Mouse (Mus musculus): ENCODE results near the gene Fmod. TPM values are rescaled to one million over a fixed set of nuclear protein-coding genes. Genes with fewer than 3 reads are reported as not detected.

Fmod gene
- polyA plus RNA-seq, 1 experiment from 2014 or later = 7.0 TPM

DNA sequence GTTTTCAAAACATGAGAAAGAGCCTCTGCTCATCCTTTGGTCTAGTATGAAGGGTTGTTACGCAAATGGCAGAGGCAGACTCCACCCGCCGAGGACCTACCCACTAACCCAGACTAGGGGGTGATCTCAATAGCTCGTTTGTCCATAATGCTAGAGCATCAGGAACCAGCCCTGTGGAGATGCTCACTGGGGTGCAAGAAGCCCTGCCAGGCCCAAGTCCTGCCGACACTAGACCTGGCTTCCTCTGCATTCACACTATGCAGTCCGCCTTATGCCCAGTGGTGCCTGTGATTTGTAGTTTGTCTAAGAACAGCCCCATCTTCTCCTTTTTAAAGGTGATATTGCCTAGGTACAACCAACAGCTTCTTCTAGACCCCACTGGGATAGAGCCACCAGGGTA, 10.4 kb downstream of the Fmod start:
- H3K4me3 ChIP-seq (ENCODE audit: low read depth, low read length) = no peak overlapping the region
- 82% methylated on average over 6 of the region's 6 CpGs for WGBS
- H3K27me3 ChIP-seq (ENCODE audit: control insufficient read depth, insufficient read depth, low read length) = 0 out of 2 replicates have a peak, but pooled peaks cover 2% of the 10 kb centered on the region
- no peak overlapping the region for H3K27ac ChIP-seq (ENCODE audit: low read depth, low read length)
- no peaks in the 10 kb centered on the region for H3K36me3 ChIP-seq (ENCODE audit: control insufficient read depth, insufficient read depth, low read length)
- H3K9me3 ChIP-seq (ENCODE audit: control insufficient read depth, low read length) = no peaks in the 10 kb centered on the region
- no peak overlapping the region for H3K4me2 ChIP-seq (replicated peaks; ENCODE audit: low read depth, low read length)
- H3K4me1 ChIP-seq (replicated peaks; ENCODE audit: control insufficient read depth, insufficient read depth, low read length) = no peaks in the 10 kb centered on the region
- DNase-seq (ENCODE audit: low spot score) (no peak), ATAC-seq (ENCODE audit: low FRiP score) (no peak)
- H3K9ac ChIP-seq (ENCODE audit: low read depth, low read length) = no peak overlapping the region

DNA sequence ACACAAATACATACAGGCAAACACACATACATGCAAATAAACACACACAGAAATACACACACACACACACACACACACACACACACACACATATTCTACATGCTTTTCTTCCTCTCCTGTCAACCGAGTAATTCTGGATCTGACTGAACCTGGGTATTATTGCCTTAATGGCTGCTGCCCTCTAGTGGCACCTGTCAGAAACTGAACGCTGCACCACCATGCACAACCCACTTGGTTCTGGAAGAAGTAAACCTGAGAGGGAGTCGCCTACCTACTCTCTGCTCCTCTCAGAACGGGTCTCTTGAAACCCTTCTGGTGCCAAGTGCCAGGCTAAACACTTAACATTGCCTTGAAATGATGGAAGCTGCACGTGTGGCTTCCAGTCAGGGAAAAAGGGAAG, 11.7 kb downstream of the Fmod start:
- Histone ChIP-seq H3K4me2 (replicated peaks; ENCODE audit: low read depth, low read length) (no peak overlapping the region), H3K36me3 (ENCODE audit: control insufficient read depth, insufficient read depth, low read length) (no peaks in the 10 kb centered on the region), H3K4me1 (replicated peaks; ENCODE audit: control insufficient read depth, insufficient read depth, low read length) (no peaks in the 10 kb centered on the region), H3K9ac (ENCODE audit: low read depth, low read length) (no peak overlapping the region), H3K4me3 (ENCODE audit: low read depth, low read length) (no peak overlapping the region), H3K27ac (ENCODE audit: low read depth, low read length) (no peak overlapping the region), H3K9me3 (ENCODE audit: control insufficient read depth, low read length) (no peaks in the 10 kb centered on the region), H3K27me3 (ENCODE audit: control insufficient read depth, insufficient read depth, low read length) (0 out of 2 replicates have a peak, but pooled peaks cover 2% of the 10 kb centered on the region)
- 7% methylated on average over 5 of the region's 5 CpGs for WGBS
- DNase-seq (ENCODE audit: low spot score) (peak; percentile 87), ATAC-seq (ENCODE audit: low FRiP score) (peak; percentile 37; the same call in 1 of the 2 replicates)

DNA sequence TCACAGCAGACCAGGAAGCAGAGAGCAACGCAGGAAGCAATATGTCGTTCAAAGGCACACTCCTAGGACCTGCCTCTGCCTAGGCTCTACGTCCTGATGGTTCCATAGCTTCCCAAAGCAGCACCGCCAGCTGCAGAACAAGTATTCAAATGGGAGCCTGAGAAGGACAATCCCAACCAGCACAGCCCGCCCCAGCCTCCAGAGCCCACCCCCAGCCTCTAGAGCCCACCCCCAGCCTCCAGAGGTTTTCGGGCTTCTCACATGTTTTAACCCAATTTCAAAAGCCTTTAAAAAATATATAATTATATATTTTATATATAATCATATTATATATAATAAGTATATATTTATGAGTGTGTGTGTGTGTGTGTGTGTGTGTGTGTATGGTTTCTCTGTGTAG, 12.5 kb downstream of the Fmod start:
- H3K27ac ChIP-seq (ENCODE audit: low read depth, low read length) = no peak overlapping the region
- H3K9me3 ChIP-seq (ENCODE audit: control insufficient read depth, low read length) = no peaks in the 10 kb centered on the region
- H3K4me2 ChIP-seq (replicated peaks; ENCODE audit: low read depth, low read length) = no peak overlapping the region
- 73% methylated on average over 6 of the region's 6 CpGs for WGBS
- DNase-seq (ENCODE audit: low spot score) = no peak
- no peaks in the 10 kb centered on the region for H3K4me1 ChIP-seq (replicated peaks; ENCODE audit: control insufficient read depth, insufficient read depth, low read length)
- ATAC-seq (ENCODE audit: low FRiP score) = no peak
- no peak overlapping the region for H3K4me3 ChIP-seq (ENCODE audit: low read depth, low read length)
- no peak overlapping the region for H3K9ac ChIP-seq (ENCODE audit: low read depth, low read length)
- H3K27me3 ChIP-seq (ENCODE audit: control insufficient read depth, insufficient read depth, low read length) = 0 out of 2 replicates have a peak, but pooled peaks cover 2% of the 10 kb centered on the region
- H3K36me3 ChIP-seq (ENCODE audit: control insufficient read depth, insufficient read depth, low read length) = no peaks in the 10 kb centered on the region

DNA sequence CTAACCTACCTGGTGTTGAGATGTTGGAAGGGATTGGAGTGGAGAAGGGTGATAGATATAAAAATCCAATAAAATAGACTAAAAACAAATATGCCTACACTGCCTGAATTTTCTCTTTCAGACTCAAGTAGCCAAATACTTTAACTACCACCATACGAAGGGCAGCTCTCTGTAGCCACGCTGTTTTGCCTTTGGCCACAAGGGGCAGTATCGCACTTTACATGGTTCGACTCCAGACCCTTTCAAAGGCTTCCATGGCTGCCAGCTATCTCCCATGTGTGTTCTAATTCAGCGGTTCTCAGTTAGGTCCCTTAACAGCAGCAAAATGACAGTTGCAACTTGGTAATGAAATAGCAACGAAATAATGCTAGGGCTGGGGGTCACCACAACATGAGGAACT, 16.2 kb downstream of the Fmod start:
- no peak overlapping the region for H3K4me2 ChIP-seq (replicated peaks; ENCODE audit: low read depth, low read length)
- ATAC-seq (ENCODE audit: low FRiP score) = peak; percentile 54; the same call in 1 of the 2 replicates
- no peaks in the 10 kb centered on the region for H3K4me1 ChIP-seq (replicated peaks; ENCODE audit: control insufficient read depth, insufficient read depth, low read length)
- WGBS = 6% methylated on average over 6 of the region's 6 CpGs
- H3K9ac ChIP-seq (ENCODE audit: low read depth, low read length) = no peak overlapping the region
- H3K27ac ChIP-seq (ENCODE audit: low read depth, low read length) = no peak overlapping the region
- no peaks in the 10 kb centered on the region for H3K36me3 ChIP-seq (ENCODE audit: control insufficient read depth, insufficient read depth, low read length)
- H3K4me3 ChIP-seq (ENCODE audit: low read depth, low read length) = no peak overlapping the region
- DNase-seq (ENCODE audit: low spot score) = peak; percentile 89
- no peaks in the 10 kb centered on the region for H3K9me3 ChIP-seq (ENCODE audit: control insufficient read depth, low read length)
- H3K27me3 ChIP-seq (ENCODE audit: control insufficient read depth, insufficient read depth, low read length) = no peaks in the 10 kb centered on the region

DNA sequence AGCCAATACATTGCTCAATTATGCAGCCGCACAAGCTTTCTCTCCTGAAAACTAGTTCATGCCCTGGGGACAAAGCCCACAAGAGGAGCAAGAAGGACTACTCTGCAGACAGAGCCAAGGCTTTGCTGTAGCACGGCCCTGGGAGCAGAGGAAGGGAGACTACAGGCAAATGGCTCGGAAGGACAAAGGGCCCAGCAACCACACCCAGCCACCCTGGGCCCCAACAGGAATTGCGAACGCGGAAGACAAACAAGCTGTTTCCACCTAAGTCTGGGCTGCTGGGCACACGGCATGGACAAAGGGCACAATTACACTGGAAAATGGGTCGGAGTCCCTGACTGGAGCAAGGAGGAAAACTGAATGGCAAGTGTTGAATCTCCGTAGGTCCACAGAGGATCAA, 18.0 kb downstream of the Fmod start:
- Histone ChIP-seq H3K4me1 (replicated peaks; ENCODE audit: control insufficient read depth, insufficient read depth, low read length) (no peaks in the 10 kb centered on the region; the same call in 1 of the 2 replicates), H3K36me3 (ENCODE audit: control insufficient read depth, insufficient read depth, low read length) (no peaks in the 10 kb centered on the region), H3K9me3 (ENCODE audit: control insufficient read depth, low read length) (no peaks in the 10 kb centered on the region), H3K4me3 (ENCODE audit: low read depth, low read length) (no peak overlapping the region), H3K27me3 (ENCODE audit: control insufficient read depth, insufficient read depth, low read length) (no peaks in the 10 kb centered on the region), H3K9ac (ENCODE audit: low read depth, low read length) (no peak overlapping the region), H3K27ac (ENCODE audit: low read depth, low read length) (no peak overlapping the region), H3K4me2 (replicated peaks; ENCODE audit: low read depth, low read length) (no peak overlapping the region)
- ATAC-seq (ENCODE audit: low FRiP score) (no peak), DNase-seq (ENCODE audit: low spot score) (no peak)
- WGBS = 75% methylated on average over 9 of the region's 9 CpGs

DNA sequence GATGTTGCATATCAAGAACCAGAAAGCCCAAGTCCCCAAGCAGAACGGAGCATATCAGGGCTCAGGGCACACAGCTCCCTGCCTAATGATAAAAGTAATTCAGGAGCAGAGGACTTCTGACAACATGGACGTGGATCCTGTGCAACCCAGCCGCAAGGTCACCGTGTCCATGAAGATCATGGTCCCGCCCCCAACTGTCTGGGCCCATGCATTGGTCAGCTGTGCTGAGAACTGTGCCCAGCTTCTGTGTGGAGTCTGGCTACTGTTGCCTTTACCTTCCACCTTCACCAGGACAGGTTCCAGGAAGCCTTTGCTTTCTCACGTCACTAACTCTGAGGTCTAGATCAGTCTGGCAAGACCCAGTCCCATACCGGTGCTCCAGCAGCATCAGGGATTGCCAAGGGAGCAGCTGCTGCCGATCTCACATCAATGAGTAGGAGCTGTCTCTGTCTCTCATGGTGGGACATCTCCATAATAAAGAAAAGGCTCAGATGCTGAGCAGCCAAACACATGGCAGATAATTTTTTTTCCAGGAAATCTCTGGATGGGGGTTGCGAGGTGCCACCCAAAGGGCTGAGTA, 18.7 kb downstream of the Fmod start:
- WGBS = 83% methylated on average over 9 of the region's 9 CpGs
- H3K4me2 ChIP-seq (replicated peaks; ENCODE audit: low read depth, low read length) = no peak overlapping the region
- ATAC-seq (ENCODE audit: low FRiP score) = no peak

DNA sequence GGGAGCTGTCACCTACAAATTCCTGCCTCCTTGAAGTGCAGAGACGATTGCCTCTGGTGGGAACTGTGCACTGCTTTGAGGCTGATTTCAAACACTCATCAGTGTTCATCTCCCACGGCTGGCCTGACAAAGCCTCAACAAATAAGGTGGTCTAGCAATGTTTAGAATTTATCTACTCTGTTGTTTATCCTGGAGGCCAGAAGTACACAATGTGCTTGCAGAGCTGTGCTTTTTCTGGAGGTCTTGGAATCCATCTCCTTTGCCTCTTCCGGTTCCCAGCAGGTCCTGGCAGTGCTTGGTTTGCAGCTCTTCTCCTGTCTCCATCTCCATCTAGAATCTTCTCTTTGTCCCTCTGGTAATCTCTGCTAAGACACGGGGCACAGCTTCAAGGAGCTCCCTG, 19.2 kb downstream of the Fmod start:
- H3K4me2 ChIP-seq (replicated peaks; ENCODE audit: low read depth, low read length) = no peak overlapping the region
- WGBS = 74% methylated on average over 4 of the region's 4 CpGs
- no peak for ATAC-seq (ENCODE audit: low FRiP score)
- no peak overlapping the region for H3K9ac ChIP-seq (ENCODE audit: low read depth, low read length)
- no peak overlapping the region for H3K27ac ChIP-seq (ENCODE audit: low read depth, low read length)
- H3K36me3 ChIP-seq (ENCODE audit: control insufficient read depth, insufficient read depth, low read length) = no peaks in the 10 kb centered on the region
- H3K27me3 ChIP-seq (ENCODE audit: control insufficient read depth, insufficient read depth, low read length) = no peaks in the 10 kb centered on the region
- H3K4me3 ChIP-seq (ENCODE audit: low read depth, low read length) = no peak overlapping the region
- no peaks in the 10 kb centered on the region for H3K9me3 ChIP-seq (ENCODE audit: control insufficient read depth, low read length)
- DNase-seq (ENCODE audit: low spot score) = no peak
- H3K4me1 ChIP-seq (replicated peaks; ENCODE audit: control insufficient read depth, insufficient read depth, low read length) = peaks cover 2% of the 10 kb centered on the region

More for the DNA sequence above, 18.7 kb downstream of the Fmod start:
- Histone ChIP-seq H3K27ac (ENCODE audit: low read depth, low read length) (no peak overlapping the region), H3K9me3 (ENCODE audit: control insufficient read depth, low read length) (no peaks in the 10 kb centered on the region), H3K27me3 (ENCODE audit: control insufficient read depth, insufficient read depth, low read length) (no peaks in the 10 kb centered on the region), H3K4me1 (replicated peaks; ENCODE audit: control insufficient read depth, insufficient read depth, low read length) (no peaks in the 10 kb centered on the region; the same call in 1 of the 2 replicates), H3K36me3 (ENCODE audit: control insufficient read depth, insufficient read depth, low read length) (no peaks in the 10 kb centered on the region), H3K4me3 (ENCODE audit: low read depth, low read length) (no peak overlapping the region), H3K9ac (ENCODE audit: low read depth, low read length) (no peak overlapping the region)
- DNase-seq (ENCODE audit: low spot score) = no peak

DNA sequence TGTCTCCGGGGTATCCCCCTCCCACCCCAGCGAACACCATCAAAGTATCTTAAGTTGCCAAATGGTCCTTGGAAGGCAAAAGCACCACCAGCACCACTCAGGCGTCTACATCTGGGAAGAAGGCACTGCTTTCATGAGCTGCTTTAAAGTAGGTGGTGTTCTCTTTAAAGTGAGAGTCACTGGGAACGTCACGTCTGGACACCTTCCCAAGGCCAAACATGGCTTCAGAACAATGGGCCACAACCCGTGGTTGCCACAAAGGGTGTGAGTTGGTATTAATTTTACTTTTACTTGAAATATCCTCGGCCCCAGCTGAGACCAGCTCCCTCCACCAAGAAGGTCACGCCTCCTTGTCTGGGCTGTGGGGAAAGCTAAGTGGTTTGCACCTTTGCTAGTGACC, 20.7 kb downstream of the Fmod start:
- no peak overlapping the region for H3K27ac ChIP-seq (ENCODE audit: low read depth, low read length)
- WGBS = 82% methylated on average over 8 of the region's 8 CpGs
- DNase-seq (ENCODE audit: low spot score) (no peak), ATAC-seq (ENCODE audit: low FRiP score) (no peak)
- no peaks in the 10 kb centered on the region for H3K9me3 ChIP-seq (ENCODE audit: control insufficient read depth, low read length)
- H3K4me2 ChIP-seq (replicated peaks; ENCODE audit: low read depth, low read length) = no peak overlapping the region
- H3K27me3 ChIP-seq (ENCODE audit: control insufficient read depth, insufficient read depth, low read length) = no peaks in the 10 kb centered on the region
- H3K36me3 ChIP-seq (ENCODE audit: control insufficient read depth, insufficient read depth, low read length) = no peaks in the 10 kb centered on the region
- H3K9ac ChIP-seq (ENCODE audit: low read depth, low read length) = no peak overlapping the region
- no peak overlapping the region for H3K4me3 ChIP-seq (ENCODE audit: low read depth, low read length)
- H3K4me1 ChIP-seq (replicated peaks; ENCODE audit: control insufficient read depth, insufficient read depth, low read length) = peaks cover 9% of the 10 kb centered on the region

DNA sequence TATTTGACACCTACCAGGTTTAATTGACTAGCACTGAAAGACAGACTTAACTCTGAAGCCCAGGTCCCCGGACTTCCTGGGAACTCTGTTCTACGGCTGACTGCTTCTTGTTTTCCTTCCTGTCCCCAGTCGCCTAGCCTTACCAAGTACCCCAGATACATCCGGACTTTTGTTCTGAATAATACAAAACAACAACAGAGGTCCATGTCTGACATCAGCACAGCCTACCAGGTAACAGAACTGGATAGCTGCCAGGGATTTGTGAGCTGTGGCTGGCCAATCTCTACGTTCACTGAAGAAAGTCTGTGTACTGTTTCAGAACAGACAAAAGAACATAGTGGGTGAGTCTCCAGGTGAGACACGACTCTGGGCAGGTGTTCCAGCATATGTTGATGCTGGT, 21.8 kb downstream of the Fmod start:
- WGBS = 70% methylated on average over 6 of the region's 6 CpGs
- H3K4me3 ChIP-seq (ENCODE audit: low read depth, low read length) = no peak overlapping the region
- H3K36me3 ChIP-seq (ENCODE audit: control insufficient read depth, insufficient read depth, low read length) = no peaks in the 10 kb centered on the region
- peaks cover 13% of the 10 kb centered on the region for H3K4me1 ChIP-seq (replicated peaks; ENCODE audit: control insufficient read depth, insufficient read depth, low read length)
- DNase-seq (ENCODE audit: low spot score) (no peak), ATAC-seq (ENCODE audit: low FRiP score) (no peak)
- no peaks in the 10 kb centered on the region for H3K27me3 ChIP-seq (ENCODE audit: control insufficient read depth, insufficient read depth, low read length)
- H3K27ac ChIP-seq (ENCODE audit: low read depth, low read length) = no peak overlapping the region
- no peaks in the 10 kb centered on the region for H3K9me3 ChIP-seq (ENCODE audit: control insufficient read depth, low read length)
- no peak overlapping the region for H3K9ac ChIP-seq (ENCODE audit: low read depth, low read length)
- H3K4me2 ChIP-seq (replicated peaks; ENCODE audit: low read depth, low read length) = no peak overlapping the region

All from hindbrain, embryonic 11.5 days (tissue).